Mouse (Mus musculus) neutrophil, adult 59 days (primary cell): ENCODE measurements around the gene Gm8693. TPM values are rescaled to one million over a fixed set of nuclear protein-coding genes. Genes with fewer than 3 reads are reported as not detected.

Source experiments
- total RNA-seq, 2 experiments: library from RNA; stranded (reverse); gene quantifications; 1 replicate in 1 of 2; 2 replicates in 1 of 2; pipeline ENCODE4 v1.2.4; 2023

Gm8693 gene
- not detected for total RNA-seq

DNA sequence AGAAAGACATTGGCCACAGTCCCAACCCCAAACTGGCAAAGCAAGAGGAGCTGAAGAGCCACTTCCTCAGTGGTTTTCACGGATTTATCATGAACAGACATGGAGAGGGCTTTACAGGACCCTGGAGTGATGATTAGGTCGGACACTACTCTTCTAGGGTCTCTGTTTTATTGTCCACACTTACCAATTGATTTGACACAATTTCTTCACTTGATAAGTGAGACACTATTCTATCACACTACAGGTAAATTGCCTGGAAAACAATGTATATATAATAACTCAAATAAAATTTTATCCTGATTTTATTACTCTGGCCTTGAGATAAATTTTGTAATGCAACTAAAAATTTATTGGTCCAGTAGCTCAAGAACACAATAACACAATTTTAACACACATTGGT lies at the start of gene Gm8693:
Gm8693 (minus strand) TSS at position 101 of the 400 bp plus-strand sequence.

DNA sequence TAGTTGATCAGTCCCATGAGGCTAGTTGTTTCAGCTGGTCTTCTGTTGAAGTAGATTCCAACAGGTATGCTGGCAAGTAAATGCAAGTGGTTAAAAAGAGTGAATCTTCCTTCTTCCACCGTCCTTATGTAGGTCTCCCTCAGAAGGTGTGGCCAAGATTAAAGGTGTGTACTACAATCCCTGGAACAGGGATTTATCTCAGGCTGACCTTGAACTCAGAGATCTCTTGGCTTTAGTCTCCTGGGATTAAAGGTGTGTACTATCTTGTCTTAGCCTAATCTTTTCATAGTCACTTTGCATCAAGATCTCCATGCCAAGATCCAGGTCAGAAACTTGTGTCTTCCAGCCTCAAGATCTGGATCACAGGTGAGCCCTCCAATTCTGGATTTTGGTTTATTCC lies 27.5 kb upstream of the Gm8693 start, which contains the start of gene Gm4567:
Gm4567 (minus strand) TSS at position 101 of the 400 bp plus-strand sequence.

DNA sequence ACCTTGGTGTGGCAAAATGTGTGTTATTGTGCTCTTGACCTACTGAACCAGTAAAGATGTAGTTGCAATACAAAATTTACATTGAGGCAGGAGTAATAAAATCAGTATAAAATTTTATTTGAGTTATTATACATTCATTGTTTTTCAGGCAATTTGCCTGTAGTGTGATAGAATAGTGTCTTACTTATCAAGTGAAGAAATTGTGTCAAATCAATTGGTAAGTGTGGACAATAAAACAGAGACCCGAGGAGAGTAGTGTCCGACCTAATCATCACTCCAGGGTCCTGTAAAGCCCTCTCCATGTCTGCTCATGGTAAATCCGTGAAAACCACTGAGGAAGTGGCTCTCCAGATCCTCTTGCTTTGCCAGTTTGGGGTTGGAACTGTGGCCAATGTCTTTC lies 34.4 kb downstream of the Gm8693 start, which contains the start of gene Vmn1r155:
Vmn1r155 (plus strand) TSS at position 301 of the 400 bp plus-strand sequence.

Other genes with a start within 250 kb of the Gm8693 start
- not detected for gene Gm10665, start 228.2 kb downstream of the Gm8693 start, total RNA-seq
- gene Vmn1r151, start 192.6 kb downstream of the Gm8693 start, total RNA-seq: not detected
- not detected for gene Vmn1r152, start 169.3 kb downstream of the Gm8693 start, total RNA-seq
- not detected for gene Gm8677, start 157.4 kb downstream of the Gm8693 start, total RNA-seq
- gene Gm4201, start 127.0 kb downstream of the Gm8693 start, total RNA-seq: not detected
- gene Gm4565, start 104.2 kb downstream of the Gm8693 start, total RNA-seq: not detected
- gene Vmn1r155, start 34.3 kb downstream of the Gm8693 start, total RNA-seq: not detected
- gene Gm4567, start 27.4 kb upstream of the Gm8693 start, total RNA-seq: not detected
- gene Vmn1r157, start 69.4 kb upstream of the Gm8693 start, total RNA-seq: not detected
- not detected for gene Vmn1r158, start 98.5 kb upstream of the Gm8693 start, total RNA-seq
- not detected for gene Vmn1r159, start 151.3 kb upstream of the Gm8693 start, total RNA-seq
- gene Vmn1r160, start 178.9 kb upstream of the Gm8693 start, total RNA-seq: not detected